Mouse (Mus musculus): ENCODE measurements around the gene Nt5c. TPM values are rescaled to one million over a fixed set of nuclear protein-coding genes. Genes with fewer than 3 reads are reported as not detected.

Nt5c gene
- total and polyA plus RNA-seq, 2 experiments from 2014 or later, result 85.3 to 133 TPM

GRCm38 (mm10) chr11:115519581-115519980, 27.9 kb upstream of the Nt5c start:
- Histone ChIP-seq H3K27me3 (ENCODE audit: insufficient read depth, low read length) (no peaks in the 10 kb centered on the region), H3K36me3 (ENCODE audit: insufficient read depth, low read length) (peaks cover 16% of the 10 kb centered on the region), H3K9me3 (ENCODE audit: low read length) (no peaks in the 10 kb centered on the region), H3K4me2 (ENCODE audit: low read depth, low read length, poor library complexity, severe bottlenecking) (no peak overlapping the region), H3K4me3 (ENCODE audit: low read depth, low read length) (no peak overlapping the region), H3K27ac (ENCODE audit: low read depth, low read length) (no peak overlapping the region), H3K9ac (replicated peaks; ENCODE audit: low read length, poor library complexity, severe bottlenecking) (no peak overlapping the region), H3K4me1 (ENCODE audit: insufficient read depth, low read length) (no peaks in the 10 kb centered on the region)
- no peak for TF ChIP-seq CTCF (IDR thresholded peaks at IDR 0.05)
- no peak for ATAC-seq (ENCODE audit: low FRiP score)
- WGBS, result 92% methylated on average over 3 of the region's 3 CpGs
- no peak for DNase-seq (ENCODE audit: low spot score)

- Histone ChIP-seq H3K9me3 (ENCODE audit: low read length) (no peaks in the 10 kb centered on the region), H3K4me1 (ENCODE audit: insufficient read depth, low read length) (no peaks in the 10 kb centered on the region), H3K27ac (ENCODE audit: low read depth, low read length) (no peak overlapping the region), H3K4me2 (ENCODE audit: low read depth, low read length, poor library complexity, severe bottlenecking) (no peak overlapping the region), H3K4me3 (ENCODE audit: low read depth, low read length) (no peak overlapping the region), H3K36me3 (ENCODE audit: insufficient read depth, low read length) (peaks cover 11% of the 10 kb centered on the region), H3K9ac (replicated peaks; ENCODE audit: low read length, poor library complexity, severe bottlenecking) (no peak overlapping the region), H3K27me3 (ENCODE audit: insufficient read depth, low read length) (no peaks in the 10 kb centered on the region)
- no peak for TF ChIP-seq CTCF (IDR thresholded peaks at IDR 0.05)
- DNase-seq (ENCODE audit: low spot score) (no peak), ATAC-seq (ENCODE audit: low FRiP score) (no peak)
- WGBS, result 73% methylated on average over 9 of the region's 9 CpGs
Measured at GRCm38 (mm10) chr11:115518693-115519092, 27.0 kb upstream of the Nt5c start.

DNA sequence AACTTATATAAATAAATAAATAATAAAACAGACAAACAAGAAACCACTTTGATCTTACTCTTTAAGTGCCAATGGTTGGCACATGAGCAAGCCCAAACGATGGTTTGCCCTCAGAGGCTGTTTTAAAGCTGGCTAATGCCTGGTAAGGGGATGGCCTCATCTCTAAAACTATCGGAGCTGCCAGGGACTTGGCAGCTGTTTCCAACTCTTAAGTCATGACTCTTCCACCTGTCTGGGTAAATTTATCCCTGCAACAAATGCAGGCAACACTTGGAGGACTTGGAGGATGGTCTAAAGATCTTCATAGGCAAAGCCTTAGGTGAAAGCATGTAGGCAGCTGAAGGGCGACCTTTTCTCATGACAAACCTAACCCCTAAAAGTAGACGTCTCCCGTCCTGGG, 25.3 kb upstream of the Nt5c start:
- WGBS, result 87% methylated on average over 5 of the region's 5 CpGs
- H3K4me2 ChIP-seq (ENCODE audit: low read depth, low read length, poor library complexity, severe bottlenecking), result no peak overlapping the region
- H3K4me1 ChIP-seq (ENCODE audit: insufficient read depth, low read length), result 0 out of 2 replicates have a peak, but pooled peaks cover under 1% of the 10 kb centered on the region

GRCm38 (mm10) chr11:115515021-115515420, 23.4 kb upstream of the Nt5c start:
- no peaks in the 10 kb centered on the region for H3K27me3 ChIP-seq (ENCODE audit: insufficient read depth, low read length)
- peaks cover 14% of the 10 kb centered on the region for H3K4me1 ChIP-seq (ENCODE audit: insufficient read depth, low read length)
- no peak overlapping the region for H3K27ac ChIP-seq (ENCODE audit: low read depth, low read length)
- ATAC-seq (ENCODE audit: low FRiP score) (no peak), DNase-seq (ENCODE audit: low spot score) (no peak)
- no peak for TF ChIP-seq CTCF (IDR thresholded peaks at IDR 0.05)
- H3K9me3 ChIP-seq (ENCODE audit: low read length), result no peaks in the 10 kb centered on the region
- no peak overlapping the region for H3K4me2 ChIP-seq (ENCODE audit: low read depth, low read length, poor library complexity, severe bottlenecking)
- H3K9ac ChIP-seq (replicated peaks; ENCODE audit: low read length, poor library complexity, severe bottlenecking), result no peak overlapping the region
- no peak overlapping the region for H3K4me3 ChIP-seq (ENCODE audit: low read depth, low read length)
- 75% methylated on average over 6 of the region's 6 CpGs for WGBS
- no peaks in the 10 kb centered on the region for H3K36me3 ChIP-seq (ENCODE audit: insufficient read depth, low read length)

More for the DNA sequence above, 25.3 kb upstream of the Nt5c start:
- Histone ChIP-seq H3K9ac (replicated peaks; ENCODE audit: low read length, poor library complexity, severe bottlenecking) (no peak overlapping the region), H3K36me3 (ENCODE audit: insufficient read depth, low read length) (peaks cover 3% of the 10 kb centered on the region), H3K9me3 (ENCODE audit: low read length) (no peaks in the 10 kb centered on the region), H3K27me3 (ENCODE audit: insufficient read depth, low read length) (no peaks in the 10 kb centered on the region), H3K27ac (ENCODE audit: low read depth, low read length) (no peak overlapping the region), H3K4me3 (ENCODE audit: low read depth, low read length) (no peak overlapping the region)
- DNase-seq (ENCODE audit: low spot score) (no peak), ATAC-seq (ENCODE audit: low FRiP score) (no peak)
- TF ChIP-seq CTCF (IDR thresholded peaks at IDR 0.05), result no peak

- Histone ChIP-seq H3K9ac (replicated peaks; ENCODE audit: low read length, poor library complexity, severe bottlenecking) (peak within 1 kb of the TSS; percentile 97), H3K4me2 (ENCODE audit: low read depth, low read length, poor library complexity, severe bottlenecking) (peak within 1 kb of the TSS; percentile 76), H3K27ac (ENCODE audit: low read depth, low read length) (peak within 1 kb of the TSS; percentile 91), H3K4me1 (ENCODE audit: insufficient read depth, low read length) (peaks cover 19% of the 10 kb centered on the region), H3K36me3 (ENCODE audit: insufficient read depth, low read length) (no peaks in the 10 kb centered on the region), H3K4me3 (ENCODE audit: low read depth, low read length) (peak within 1 kb of the TSS; percentile 99), H3K9me3 (ENCODE audit: low read length) (no peaks in the 10 kb centered on the region), H3K27me3 (ENCODE audit: insufficient read depth, low read length) (no peaks in the 10 kb centered on the region)
- WGBS, result under 1% methylated on average over 24 of the region's 24 CpGs
- peak; percentile 98 for DNase-seq (ENCODE audit: low spot score)
- TF ChIP-seq CTCF (IDR thresholded peaks at IDR 0.05), result no peak
- peak; percentile 97 for ATAC-seq (ENCODE audit: low FRiP score)
Measured at GRCm38 (mm10) chr11:115514238-115514663, 22.6 kb upstream of the Nt5c start, which contains the start of gene Jpt1. TSS of gene Jpt1 (minus strand) at chr11:115514387.

DNA sequence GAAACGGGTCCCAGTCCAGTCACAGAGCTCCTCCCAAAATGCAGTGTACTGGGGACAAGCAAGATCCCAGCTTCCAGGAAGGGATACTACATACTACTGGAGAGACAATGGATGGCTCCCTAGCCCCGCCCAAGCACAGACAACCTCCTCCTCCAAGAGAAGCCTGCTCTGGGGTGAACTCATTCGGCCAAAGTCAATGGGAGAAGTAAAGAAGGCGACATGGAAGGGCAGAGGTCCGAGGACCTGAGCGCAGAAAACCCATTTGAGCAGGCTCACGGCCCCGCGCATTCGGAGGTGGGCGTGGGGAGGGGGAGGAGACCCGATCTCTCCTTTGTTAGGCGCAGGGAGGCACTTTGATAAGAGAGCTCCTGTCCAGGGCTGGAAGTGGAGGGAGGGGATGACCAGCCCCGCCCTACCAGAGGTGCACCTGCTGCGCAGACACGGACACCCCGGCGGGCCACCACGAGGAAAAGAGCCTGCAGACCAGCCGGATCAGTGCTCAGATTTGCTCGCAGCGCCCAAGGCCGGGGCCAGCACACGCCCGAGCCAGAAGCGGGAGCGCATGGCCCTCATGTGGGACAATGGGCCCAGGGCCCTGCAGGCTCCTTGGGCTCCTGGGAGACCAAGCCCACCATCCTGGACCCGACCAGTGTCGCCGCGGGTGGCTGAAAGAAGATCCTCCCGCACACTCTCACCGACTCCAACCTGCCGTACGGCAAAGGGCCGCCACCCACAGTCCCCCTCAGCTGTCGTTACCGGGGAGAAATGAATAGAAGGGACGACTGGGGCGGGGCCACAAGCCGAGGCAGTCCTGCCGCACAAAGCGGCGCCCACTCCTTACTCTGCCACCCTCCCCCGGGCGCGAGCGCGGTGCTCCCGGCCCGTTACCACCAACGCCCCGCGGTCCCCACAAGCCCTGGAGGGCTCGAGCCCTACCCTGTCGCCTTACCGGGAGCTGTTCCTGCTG, 21.9 kb upstream of the Nt5c start:
- no peak for TF ChIP-seq CTCF (IDR thresholded peaks at IDR 0.05)
- H3K27me3 ChIP-seq (ENCODE audit: insufficient read depth, low read length), result no peaks in the 10 kb centered on the region
- peak; percentile 54 for DNase-seq (ENCODE audit: low spot score)
- peak overlapping the region; percentile 99 for H3K4me3 ChIP-seq (ENCODE audit: low read depth, low read length)
- ATAC-seq (ENCODE audit: low FRiP score), result peak; percentile 60
- peak overlapping the region; percentile 91 for H3K27ac ChIP-seq (ENCODE audit: low read depth, low read length)
- no peaks in the 10 kb centered on the region for H3K9me3 ChIP-seq (ENCODE audit: low read length)
- WGBS, result under 1% methylated on average over 56 of the region's 57 CpGs
- peak overlapping the region; percentile 76 for H3K4me2 ChIP-seq (ENCODE audit: low read depth, low read length, poor library complexity, severe bottlenecking)
- H3K9ac ChIP-seq (replicated peaks; ENCODE audit: low read length, poor library complexity, severe bottlenecking), result peak overlapping the region; percentile 97
- H3K36me3 ChIP-seq (ENCODE audit: insufficient read depth, low read length), result no peaks in the 10 kb centered on the region
- peaks cover 19% of the 10 kb centered on the region for H3K4me1 ChIP-seq (ENCODE audit: insufficient read depth, low read length)

Measured in midbrain, postnatal 0 days (tissue).